Mouse (Mus musculus) heart, embryonic 14.5 days (tissue): Measurements from ENCODE around the gene Mrvi1. TPM values are rescaled to one million over a fixed set of nuclear protein-coding genes. Genes with fewer than 3 reads are reported as not detected.
A peak's percentile ranks its signal among the peaks of the same experiment; 100 is the strongest.

Experiments used
- ATAC-seq: fragments of 200-750 bp; cut with Nextera tagmentation; 2 replicates; pipeline ENCODE4 v1.8.0; 2017; ENCODE audit warnings: low read depth, moderate TSS enrichment; ENCODE audit not compliant: insufficient number of reproducible peaks, insufficient read depth, low FRiP score
- H3K27ac ChIP-seq, 2 experiments: fragments of 200-500 bp in 1 of 2; fragments of 300-500 bp in 1 of 2; sonication (generic) in 1 of 2; replicated peaks in 1 of 2; 2 replicates each; pipeline ENCODE4 v1.5.1; 2012 to 2014; ENCODE audit warnings: low read depth in 2 of 2, low read length in 2 of 2, control low read depth in 1 of 2, mild to moderate bottlenecking in 1 of 2, mixed read lengths in 1 of 2; ENCODE audit not compliant: control insufficient read depth in 1 of 2, insufficient read depth in 1 of 2
- H3K27me3 ChIP-seq: fragments of 300-500 bp; sonication (generic); 2 replicates; pipeline ENCODE4 v1.6.1; 2014; ENCODE audit warnings: mild to moderate bottlenecking, low read length, control low read depth; ENCODE audit not compliant: control insufficient read depth, insufficient read depth
- H3K36me3 ChIP-seq: fragments of 300-500 bp; sonication (generic); 2 replicates; pipeline ENCODE4 v1.6.1; 2014; ENCODE audit warnings: mild to moderate bottlenecking, control low read depth, low read length, mixed read lengths; ENCODE audit not compliant: control insufficient read depth, insufficient read depth
- H3K4me1 ChIP-seq, 2 experiments: fragments of 200-500 bp in 1 of 2; fragments of 300-500 bp in 1 of 2; sonication (generic) in 1 of 2; 2 replicates each; pipeline ENCODE4 v1.6.1; 2012 to 2014; ENCODE audit warnings: low read length in 2 of 2, control low read depth in 1 of 2, mixed read lengths in 1 of 2; ENCODE audit not compliant: control insufficient read depth in 2 of 2, insufficient read depth in 2 of 2
- H3K4me2 ChIP-seq: fragments of 300-500 bp; sonication (generic); 2 replicates; pipeline ENCODE4 v1.6.1; 2014; ENCODE audit warnings: mild to moderate bottlenecking, low read length
- H3K4me3 ChIP-seq, 2 experiments: fragments of 200-500 bp in 1 of 2; fragments of 300-500 bp in 1 of 2; sonication (generic) in 1 of 2; 2 replicates each; pipeline ENCODE4 v1.5.1; 2012 to 2014; ENCODE audit warnings: low read length in 2 of 2, mild to moderate bottlenecking in 2 of 2, control low read depth in 1 of 2, low read depth in 1 of 2, moderate library complexity in 1 of 2; ENCODE audit not compliant: control insufficient read depth in 1 of 2, insufficient read depth in 1 of 2
- H3K9ac ChIP-seq: fragments of 300-500 bp; sonication (generic); 2 replicates; pipeline ENCODE4 v1.6.1; 2014; ENCODE audit warnings: mild to moderate bottlenecking, low read length
- H3K9me3 ChIP-seq: fragments of 300-500 bp; sonication (generic); 2 replicates; pipeline ENCODE4 v1.6.1; 2016; ENCODE audit warnings: low read length, control low read depth; ENCODE audit not compliant: control insufficient read depth
- WGBS: fragments of 180-500 bp; shearing (Covaris S2); extraction: QIAGEN DNeasy Blood & Tissue Kit; methylation state at CpG from one replicate; pipeline ENCODE4 v1.1.7; 2014; 5-methylcytosine and 5-hydroxymethylcytosine counted together
- polyA plus RNA-seq: library from polyadenylated mRNA; unstranded; fragments of >200 nt; fragmentation: Nextera tagmentation; extraction: Ambion mirVana; gene quantifications from 2 replicates; pipeline ENCODE4 v1.2.1, GENCODE M21; 2014

Mrvi1 gene
- 6.0 and 6.3 TPM in 2 replicates for polyA plus RNA-seq

DNA sequence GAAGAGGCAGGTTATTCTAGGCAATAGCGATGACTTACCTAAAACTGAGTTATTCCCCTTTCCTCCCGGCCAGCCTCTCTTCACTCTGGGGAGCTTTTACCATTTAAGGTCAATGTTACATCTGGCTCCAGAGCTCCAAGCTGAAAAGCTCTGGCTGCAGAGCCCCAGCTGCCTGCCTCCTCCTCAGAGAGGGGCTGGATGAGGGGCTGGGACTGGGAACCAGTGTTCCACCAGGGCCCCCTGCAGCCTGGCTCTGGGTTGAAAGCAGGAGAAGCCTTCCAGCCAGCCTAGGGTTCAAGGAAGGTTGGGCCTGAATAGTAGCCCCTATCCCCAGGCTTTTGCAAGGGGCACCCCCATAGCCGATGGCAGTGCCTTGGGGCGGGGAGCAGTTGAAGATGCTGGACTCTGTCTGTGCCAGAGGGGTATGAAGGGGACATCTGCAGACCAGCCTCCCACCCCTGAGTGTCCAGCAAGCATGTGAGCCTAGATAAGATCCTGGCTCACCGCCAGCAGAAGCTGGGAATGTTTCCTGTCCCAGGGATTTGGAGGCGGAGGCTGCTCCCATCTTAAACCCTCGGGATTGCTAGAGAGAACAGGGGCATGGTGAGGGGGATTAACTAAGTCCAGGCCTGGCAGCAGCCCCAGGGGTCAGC, at the start of gene Mrvi1:
Gene Mrvi1 (minus strand): TSS at position 409 of the 653 bp plus-strand sequence.
- peak; percentile 62; the same call in 1 of the 2 replicates for ATAC-seq
- H3K27me3 ChIP-seq = no peaks in the 10 kb centered on the region
- H3K4me3 ChIP-seq = peak within 1 kb of the TSS; percentile 8 to 27
- peaks cover 27 to 41% of the 10 kb centered on the region in 2 experiments for H3K4me1 ChIP-seq
- H3K9me3 ChIP-seq = no peaks in the 10 kb centered on the region
- peak within 1 kb of the TSS; percentile 50 for H3K4me2 ChIP-seq
- 6% methylated on average over 7 of the region's 7 CpGs for WGBS
- peak within 1 kb of the TSS; percentile 52 to 71 for H3K27ac ChIP-seq
- no peaks in the 10 kb centered on the region for H3K36me3 ChIP-seq
- H3K9ac ChIP-seq = peak within 1 kb of the TSS; percentile 48; the same call in 1 of the 2 replicates

DNA sequence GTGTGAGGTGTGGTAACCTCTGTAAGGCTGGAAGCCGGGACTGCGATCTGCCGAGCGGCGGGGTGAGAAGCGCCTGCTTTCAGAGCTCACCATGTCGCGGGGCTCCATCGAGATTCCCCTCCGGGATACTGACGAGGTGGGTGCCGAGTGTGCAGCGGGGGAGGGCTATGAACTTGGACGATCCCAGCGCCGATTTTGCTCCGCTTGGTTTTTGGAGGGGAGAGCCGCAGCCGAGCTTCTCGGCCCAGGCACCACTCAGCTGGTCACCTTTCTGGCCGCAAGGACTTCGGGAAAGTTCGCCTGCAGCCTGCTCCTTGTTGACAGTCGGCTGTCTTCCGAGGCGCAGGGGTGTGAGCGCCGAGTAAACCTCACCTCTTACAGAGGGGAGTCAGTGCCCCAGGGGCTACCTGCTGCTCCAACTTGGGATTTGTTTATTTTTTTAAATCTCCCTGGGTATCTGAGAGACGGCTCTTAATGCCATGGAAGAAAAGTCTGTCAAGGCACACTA, 46.8 kb upstream of the Mrvi1 start:
- WGBS = 1% methylated on average over 29 of the region's 29 CpGs
- Histone ChIP-seq H3K4me3 (peak overlapping the region; percentile 67 to 95), H3K9ac (peak overlapping the region; percentile 84), H3K27me3 (no peaks in the 10 kb centered on the region), H3K4me2 (peak overlapping the region; percentile 86), H3K27ac (peak overlapping the region; percentile 69 to 94), H3K4me1 (peaks cover 7 to 11% of the 10 kb centered on the region in 2 experiments), H3K36me3 (peaks cover 27% of the 10 kb centered on the region), H3K9me3 (no peaks in the 10 kb centered on the region)
- peak; percentile 41; the same call in 1 of the 2 replicates for ATAC-seq

DNA sequence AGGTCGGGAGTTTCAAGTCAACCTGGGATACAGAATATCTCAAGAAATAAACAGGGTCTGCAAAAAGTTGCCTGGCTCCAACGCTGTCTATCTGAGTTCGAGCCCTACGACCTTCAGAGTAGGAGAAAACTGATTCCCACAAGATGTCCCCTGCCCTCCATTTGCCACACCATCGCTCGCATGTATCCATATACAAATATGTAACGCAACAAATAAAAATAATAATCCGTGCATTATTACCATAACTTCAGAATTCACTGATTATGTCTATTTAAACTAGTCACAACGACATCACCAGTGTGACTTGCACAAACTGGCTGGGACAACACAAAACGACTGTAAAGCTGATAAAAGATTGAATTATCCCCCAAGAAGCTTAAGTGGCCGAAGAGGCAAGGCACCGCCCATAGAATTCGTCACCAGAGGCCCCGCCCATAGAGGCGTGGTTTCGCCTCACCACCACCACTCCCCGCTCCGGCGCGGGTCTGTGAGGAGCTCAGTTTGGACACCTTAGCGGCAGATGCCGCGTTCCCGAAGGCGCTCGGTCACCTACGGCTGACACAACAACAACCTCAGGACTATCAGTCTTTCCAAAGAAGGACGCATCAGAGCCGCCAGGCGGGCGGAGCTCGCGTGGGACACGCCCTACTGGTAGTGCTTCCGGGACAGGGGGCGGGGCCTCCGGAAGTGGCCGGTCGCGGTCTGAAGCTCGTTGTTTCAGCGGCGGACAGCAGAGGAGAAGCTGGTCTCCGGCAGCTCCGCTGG, 46.2 kb upstream of the Mrvi1 start, which contains the start of gene Ctr9:
Gene Ctr9 (plus strand): TSS at position 671 of the 765 bp plus-strand sequence.
- H3K4me3 ChIP-seq = peak within 1 kb of the TSS; percentile 67 to 95
- H3K4me1 ChIP-seq = peaks cover 7 to 11% of the 10 kb centered on the region in 2 experiments
- H3K36me3 ChIP-seq = peaks cover 23% of the 10 kb centered on the region
- H3K4me2 ChIP-seq = peak within 1 kb of the TSS; percentile 86
- no peaks in the 10 kb centered on the region for H3K9me3 ChIP-seq
- peak; percentile 97 for ATAC-seq
- H3K9ac ChIP-seq = peak within 1 kb of the TSS; percentile 84
- peak within 1 kb of the TSS; percentile 91 to 94 for H3K27ac ChIP-seq
- 6% methylated on average over 44 of the region's 45 CpGs for WGBS
- H3K27me3 ChIP-seq = no peaks in the 10 kb centered on the region

DNA sequence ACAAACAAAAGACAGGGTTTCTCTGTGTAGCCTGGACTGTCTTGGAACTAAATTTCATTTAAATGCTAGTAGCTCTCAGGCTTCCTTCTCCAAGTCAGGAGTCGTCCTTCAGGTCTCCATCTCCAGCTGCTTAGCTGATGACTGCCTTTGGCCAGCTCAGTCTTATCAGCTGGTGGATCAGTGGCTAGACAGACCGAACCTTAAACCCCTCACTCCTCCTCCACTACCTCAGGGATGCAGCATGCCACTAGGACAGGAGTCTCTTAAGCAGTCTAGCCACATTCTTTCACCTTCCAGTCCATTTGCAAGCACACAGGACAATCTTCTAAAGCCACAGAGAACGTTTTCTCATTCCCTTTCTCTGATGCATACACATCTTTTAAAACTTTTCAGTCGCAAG, 42.7 kb upstream of the Mrvi1 start:
- WGBS = 56% methylated on average over 4 of the region's 4 CpGs
- no peak overlapping the region for H3K4me3 ChIP-seq
- no peaks in the 10 kb centered on the region for H3K9me3 ChIP-seq
- no peaks in the 10 kb centered on the region for H3K27me3 ChIP-seq
- peaks cover 7 to 9% of the 10 kb centered on the region in 2 experiments for H3K4me1 ChIP-seq
- H3K4me2 ChIP-seq = no peak overlapping the region
- H3K9ac ChIP-seq = no peak overlapping the region
- ATAC-seq = no peak
- H3K27ac ChIP-seq = no peak overlapping the region
- H3K36me3 ChIP-seq = no peaks in the 10 kb centered on the region

DNA sequence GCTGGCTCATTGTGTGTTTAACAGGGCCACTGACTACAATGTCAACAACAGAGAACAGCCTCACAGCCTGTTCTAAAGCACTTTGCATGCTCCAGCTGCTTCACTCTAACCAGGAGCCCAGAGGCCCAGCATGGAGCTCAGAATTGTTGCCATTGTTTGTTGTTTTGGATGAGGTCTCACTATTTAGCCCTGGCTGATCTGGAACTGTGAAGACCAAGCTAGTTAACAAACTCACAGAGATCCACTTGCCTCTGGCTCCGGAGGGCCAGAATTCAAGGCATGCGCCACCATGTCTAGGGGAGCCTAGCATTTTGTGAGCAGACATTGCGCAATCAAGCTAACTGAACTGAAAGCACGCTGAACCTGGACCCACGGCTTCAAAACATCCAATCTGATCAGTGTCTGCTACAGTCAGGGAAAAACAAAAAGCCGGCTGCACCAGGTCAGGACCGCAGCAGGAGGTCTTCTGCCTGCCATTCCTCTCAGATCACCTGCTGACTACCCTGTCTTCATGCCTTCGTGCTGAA, 41.9 kb upstream of the Mrvi1 start:
- ATAC-seq = no peak
- WGBS = 36% methylated on average over 8 of the region's 8 CpGs
- Histone ChIP-seq H3K36me3 (no peaks in the 10 kb centered on the region), H3K9ac (no peak overlapping the region), H3K27me3 (no peaks in the 10 kb centered on the region), H3K27ac (no peak overlapping the region), H3K9me3 (no peaks in the 10 kb centered on the region), H3K4me2 (no peak overlapping the region), H3K4me3 (no peak overlapping the region), H3K4me1 (peaks cover 3 to 7% of the 10 kb centered on the region in 2 experiments; a peak in 3 of 4 replicates)

DNA sequence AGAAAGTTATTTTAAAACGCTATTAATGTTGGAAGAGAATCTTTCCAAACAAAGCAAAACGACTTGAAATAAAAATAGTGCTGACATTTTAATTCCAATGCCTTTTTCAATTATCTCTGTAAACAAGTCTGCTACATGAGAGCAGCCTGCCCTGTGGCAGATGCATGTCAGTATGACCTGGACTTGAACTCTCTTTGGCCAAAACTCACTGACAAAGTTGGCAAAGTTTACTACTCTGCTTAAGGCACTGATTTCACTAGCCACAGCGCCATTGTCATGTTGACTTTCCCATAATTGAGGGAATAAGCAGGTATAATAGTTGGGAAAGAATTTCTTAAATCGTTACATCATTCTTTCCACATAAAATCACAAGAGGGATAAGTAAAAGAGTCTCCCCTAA, 38.6 kb upstream of the Mrvi1 start:
- H3K9ac ChIP-seq = no peak overlapping the region
- peaks cover 0 to 6% of the 10 kb centered on the region in 2 experiments; a peak in 2 of 4 replicates for H3K4me1 ChIP-seq
- H3K27ac ChIP-seq = no peak overlapping the region
- no peak overlapping the region for H3K4me2 ChIP-seq
- H3K27me3 ChIP-seq = no peaks in the 10 kb centered on the region
- H3K4me3 ChIP-seq = no peak overlapping the region
- H3K9me3 ChIP-seq = no peaks in the 10 kb centered on the region
- WGBS = 66% methylated on average over 4 of the region's 4 CpGs
- no peaks in the 10 kb centered on the region for H3K36me3 ChIP-seq
- ATAC-seq = no peak

DNA sequence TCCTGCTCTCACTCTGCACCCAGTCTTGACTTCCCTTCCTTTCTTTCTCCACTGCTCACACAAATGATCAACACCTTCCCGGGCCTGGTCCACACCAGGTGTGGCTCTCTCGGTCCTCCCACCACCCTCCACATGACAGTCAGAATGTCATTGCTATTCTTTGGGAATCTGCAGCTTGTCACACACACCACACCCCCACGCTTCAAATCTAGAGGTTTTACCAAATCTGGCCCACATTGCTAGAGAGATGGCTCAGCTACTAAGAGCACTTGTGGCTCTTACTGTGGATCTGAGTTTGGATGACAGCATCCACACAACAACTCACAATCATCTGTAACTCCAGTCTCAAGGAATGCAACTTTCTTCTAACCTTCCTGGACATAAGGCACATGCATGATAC, 34.7 kb upstream of the Mrvi1 start:
- Histone ChIP-seq H3K9me3 (no peaks in the 10 kb centered on the region), H3K27ac (no peak overlapping the region)
- WGBS = 56% methylated on average over 3 of the region's 3 CpGs

More for the DNA sequence above, 34.7 kb upstream of the Mrvi1 start:
- Histone ChIP-seq H3K4me2 (no peak overlapping the region), H3K36me3 (no peaks in the 10 kb centered on the region), H3K9ac (no peak overlapping the region), H3K27me3 (no peaks in the 10 kb centered on the region), H3K4me1 (peaks cover 0 to 2% of the 10 kb centered on the region in 2 experiments; a peak in 2 of 4 replicates), H3K4me3 (no peak overlapping the region)
- no peak for ATAC-seq
